Mouse (Mus musculus) midbrain, embryonic 11.5 days (tissue): ENCODE measurements around the gene Gon4l. TPM values are rescaled to one million over a fixed set of nuclear protein-coding genes. Genes with fewer than 3 reads are reported as not detected.

Experiments used
- ATAC-seq: fragments of 200-750 bp; cut with Nextera tagmentation; 2 replicates; pipeline ENCODE4 v1.8.0; 2017; ENCODE audit warnings: moderate TSS enrichment, moderate library complexity; ENCODE audit not compliant: low FRiP score
- DNase-seq: peaks from one replicate; pipeline ENCODE4 v3.0.0; 2015; ENCODE audit warnings: low spot score; ENCODE audit errors: missing footprints
- H3K27ac ChIP-seq: fragments of 300-500 bp; sonication (generic); 2 replicates; pipeline ENCODE4 v1.5.1; 2014; ENCODE audit warnings: low read depth, low read length
- H3K27me3 ChIP-seq: fragments of 300-500 bp; sonication (generic); 2 replicates; pipeline ENCODE4 v1.6.1; 2014; ENCODE audit warnings: mild to moderate bottlenecking, low read length, moderate library complexity, mixed read lengths; ENCODE audit not compliant: control insufficient read depth, insufficient read depth
- H3K36me3 ChIP-seq: fragments of 300-500 bp; sonication (generic); 2 replicates; pipeline ENCODE4 v1.6.1; 2014; ENCODE audit warnings: mild to moderate bottlenecking, low read length, moderate library complexity, mixed read lengths; ENCODE audit not compliant: control insufficient read depth, insufficient read depth
- H3K4me1 ChIP-seq: fragments of 300-500 bp; sonication (generic); 2 replicates; pipeline ENCODE4 v1.6.1; 2014; ENCODE audit warnings: low read length; ENCODE audit not compliant: control insufficient read depth, insufficient read depth
- H3K4me2 ChIP-seq: fragments of 300-500 bp; sonication (generic); 2 replicates; pipeline ENCODE4 v1.6.1; 2014; ENCODE audit warnings: mild to moderate bottlenecking, moderate library complexity
- H3K4me3 ChIP-seq: fragments of 300-500 bp; sonication (generic); 2 replicates; pipeline ENCODE4 v1.5.1; 2014; ENCODE audit warnings: low read depth, low read length
- H3K9ac ChIP-seq: fragments of 300-500 bp; sonication (generic); 2 replicates; pipeline ENCODE4 v1.6.1; 2014; ENCODE audit warnings: low read length
- H3K9me3 ChIP-seq: fragments of 300-500 bp; sonication (generic); 2 replicates; pipeline ENCODE4 v1.6.1; 2016; ENCODE audit warnings: low read length; ENCODE audit not compliant: control insufficient read depth
- WGBS: fragments of 180-500 bp; shearing (Covaris S2); extraction: QIAGEN DNeasy Blood & Tissue Kit; methylation state at CpG from one replicate; pipeline ENCODE4 v1.1.7; 2014; 5-methylcytosine and 5-hydroxymethylcytosine counted together
- polyA plus RNA-seq: library from polyadenylated mRNA; unstranded; fragments of >200 nt; fragmentation: Nextera tagmentation; extraction: Ambion mirVana; gene quantifications from 2 replicates; pipeline ENCODE4 v1.2.1, GENCODE M21; 2014

The Gon4l gene
- polyA plus RNA-seq, 1 experiment from 2014 or later: 15.3 TPM

DNA sequence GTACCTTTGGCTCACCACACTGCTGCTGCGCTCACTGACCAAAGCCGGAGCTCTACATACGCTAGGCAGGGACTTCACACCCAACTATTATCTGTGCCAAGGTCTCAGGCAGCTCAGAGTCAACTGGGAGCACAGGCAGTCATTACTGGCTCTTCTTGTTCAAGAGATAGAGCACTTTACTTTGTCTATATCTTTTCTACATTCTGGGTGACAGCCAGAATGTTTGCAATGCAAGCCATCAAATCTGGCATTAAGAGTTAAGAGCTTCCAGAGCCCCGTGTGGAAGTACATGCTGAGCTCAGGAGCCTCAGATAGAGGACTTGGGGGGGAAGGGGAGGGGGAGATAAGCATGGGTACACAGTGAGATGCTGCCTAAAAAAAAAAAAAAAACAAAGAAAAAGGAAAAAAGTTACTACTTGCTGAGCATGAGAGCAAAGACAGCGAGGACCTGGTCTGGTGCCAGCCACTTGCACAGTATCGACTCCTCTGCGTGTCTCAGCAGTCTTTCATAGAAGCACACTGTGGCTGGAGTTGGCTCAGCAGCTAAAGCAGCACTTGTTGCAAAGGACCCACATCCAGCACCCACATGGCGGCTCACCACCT lies 89.1 kb downstream of the Gon4l start:
- no peaks in the 10 kb centered on the region for H3K27me3 ChIP-seq
- H3K4me3 ChIP-seq: no peak overlapping the region
- 93% methylated on average over 8 of the region's 8 CpGs for WGBS
- no peak overlapping the region for H3K9ac ChIP-seq
- no peak overlapping the region for H3K27ac ChIP-seq
- no peak overlapping the region for H3K4me2 ChIP-seq
- no peaks in the 10 kb centered on the region for H3K9me3 ChIP-seq
- H3K4me1 ChIP-seq: no peaks in the 10 kb centered on the region
- ATAC-seq (no peak), DNase-seq (peak; percentile 49)
- peaks cover 39% of the 10 kb centered on the region for H3K36me3 ChIP-seq

DNA sequence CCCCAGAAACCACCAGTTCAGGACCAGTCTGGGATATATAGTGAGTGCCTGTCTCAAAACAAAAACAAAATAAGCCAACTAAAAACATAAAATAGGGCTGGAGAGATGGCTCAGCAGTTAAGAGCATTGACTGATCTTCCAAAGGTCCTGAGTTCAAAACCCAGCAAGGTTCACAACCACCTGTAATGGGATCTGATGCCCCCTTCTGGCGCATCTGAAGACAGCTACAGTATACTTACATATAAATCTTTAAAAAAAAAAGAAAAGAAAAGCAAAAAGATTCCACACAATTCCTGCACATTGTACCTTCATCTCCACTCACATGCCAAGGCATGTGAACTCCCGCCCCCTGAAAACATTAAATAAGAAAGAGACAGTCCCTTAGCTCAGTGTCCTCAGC lies 90.6 kb downstream of the Gon4l start:
- Histone ChIP-seq H3K36me3 (peaks cover 39% of the 10 kb centered on the region), H3K9me3 (no peaks in the 10 kb centered on the region), H3K4me2 (no peak overlapping the region), H3K27ac (no peak overlapping the region), H3K9ac (no peak overlapping the region), H3K4me1 (no peaks in the 10 kb centered on the region), H3K4me3 (no peak overlapping the region), H3K27me3 (no peaks in the 10 kb centered on the region)
- ATAC-seq: no peak
- WGBS: 93% methylated on average over 2 of the region's 2 CpGs
- no peak for DNase-seq

DNA sequence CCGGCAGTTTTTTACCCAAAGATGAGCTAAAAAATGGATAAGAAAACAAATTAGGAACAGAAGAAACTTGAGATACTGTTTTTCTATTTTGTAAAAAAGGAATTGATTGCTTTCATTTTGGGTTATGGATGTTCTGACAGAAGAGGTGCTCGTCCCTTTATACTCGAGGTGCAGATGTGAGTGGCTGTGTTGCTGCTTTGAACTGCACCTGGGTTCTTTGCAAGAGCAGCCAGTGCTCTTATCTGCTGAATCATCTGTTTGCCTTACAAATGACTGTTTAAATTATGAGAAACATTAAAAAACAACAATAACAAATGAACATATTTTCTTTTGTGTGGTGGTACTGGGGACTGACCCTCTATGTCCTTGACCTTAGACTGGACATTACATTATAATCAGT lies 94.5 kb downstream of the Gon4l start:
- no peaks in the 10 kb centered on the region for H3K27me3 ChIP-seq
- 95% methylated on average over 3 of the region's 3 CpGs for WGBS
- H3K36me3 ChIP-seq: peaks cover 26% of the 10 kb centered on the region
- no peaks in the 10 kb centered on the region for H3K9me3 ChIP-seq
- DNase-seq: no peak
- H3K27ac ChIP-seq: no peak overlapping the region
- H3K4me3 ChIP-seq: no peak overlapping the region
- ATAC-seq: no peak
- H3K4me2 ChIP-seq: no peak overlapping the region
- no peaks in the 10 kb centered on the region for H3K4me1 ChIP-seq
- no peak overlapping the region for H3K9ac ChIP-seq

DNA sequence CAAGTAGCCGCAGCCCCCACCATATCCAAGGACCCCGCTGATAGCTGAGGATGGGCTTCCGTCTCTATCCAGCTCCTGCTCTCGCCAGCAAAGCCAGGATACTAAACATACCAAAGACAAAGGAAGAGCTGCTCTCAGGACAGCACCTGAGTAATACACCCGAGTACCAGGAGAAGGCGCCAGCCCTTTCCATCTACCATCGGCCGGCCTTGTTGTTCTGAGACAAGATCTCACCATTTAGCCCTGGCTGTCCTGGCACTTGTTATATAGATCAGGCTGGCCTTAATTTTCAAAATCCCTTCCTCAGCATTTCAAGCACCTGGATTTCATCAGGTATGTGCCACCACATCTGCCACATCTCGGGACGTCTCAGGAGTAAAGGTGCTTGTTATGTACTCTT lies 104.0 kb downstream of the Gon4l start:
- Histone ChIP-seq H3K4me3 (no peak overlapping the region), H3K27me3 (no peaks in the 10 kb centered on the region), H3K9ac (no peak overlapping the region), H3K4me2 (no peak overlapping the region), H3K27ac (no peak overlapping the region), H3K36me3 (0 out of 2 replicates have a peak, but pooled peaks cover 2% of the 10 kb centered on the region), H3K9me3 (no peaks in the 10 kb centered on the region), H3K4me1 (no peaks in the 10 kb centered on the region)
- 91% methylated on average over 10 of the region's 10 CpGs for WGBS
- DNase-seq (no peak), ATAC-seq (no peak)

DNA sequence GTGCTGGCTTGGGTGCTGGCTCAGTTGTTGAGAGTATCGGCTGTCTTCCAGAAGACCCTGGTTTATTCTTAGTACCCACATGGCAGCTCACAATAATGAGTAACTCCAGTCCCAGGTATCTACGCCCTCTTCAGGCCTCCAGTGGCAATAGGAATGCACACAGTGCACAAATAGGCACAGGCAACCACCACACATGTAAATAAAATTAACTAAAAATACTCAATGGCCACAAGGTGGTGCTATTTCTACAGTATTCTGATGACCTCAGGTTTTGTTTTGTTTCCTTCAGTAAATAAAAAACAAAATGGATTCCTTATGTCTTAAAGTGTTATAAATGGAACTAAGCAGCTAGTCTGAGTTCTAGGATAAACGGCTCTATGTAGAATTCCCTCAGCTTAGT lies 104.7 kb downstream of the Gon4l start:
- Histone ChIP-seq H3K9ac (no peak overlapping the region), H3K36me3 (0 out of 2 replicates have a peak, but pooled peaks cover 2% of the 10 kb centered on the region), H3K4me3 (no peak overlapping the region), H3K4me2 (no peak overlapping the region), H3K27me3 (no peaks in the 10 kb centered on the region), H3K9me3 (no peaks in the 10 kb centered on the region), H3K27ac (no peak overlapping the region), H3K4me1 (no peaks in the 10 kb centered on the region)
- DNase-seq (peak; percentile 93), ATAC-seq (no peak)
- WGBS: 81% methylated on average over 3 of the region's 3 CpGs

DNA sequence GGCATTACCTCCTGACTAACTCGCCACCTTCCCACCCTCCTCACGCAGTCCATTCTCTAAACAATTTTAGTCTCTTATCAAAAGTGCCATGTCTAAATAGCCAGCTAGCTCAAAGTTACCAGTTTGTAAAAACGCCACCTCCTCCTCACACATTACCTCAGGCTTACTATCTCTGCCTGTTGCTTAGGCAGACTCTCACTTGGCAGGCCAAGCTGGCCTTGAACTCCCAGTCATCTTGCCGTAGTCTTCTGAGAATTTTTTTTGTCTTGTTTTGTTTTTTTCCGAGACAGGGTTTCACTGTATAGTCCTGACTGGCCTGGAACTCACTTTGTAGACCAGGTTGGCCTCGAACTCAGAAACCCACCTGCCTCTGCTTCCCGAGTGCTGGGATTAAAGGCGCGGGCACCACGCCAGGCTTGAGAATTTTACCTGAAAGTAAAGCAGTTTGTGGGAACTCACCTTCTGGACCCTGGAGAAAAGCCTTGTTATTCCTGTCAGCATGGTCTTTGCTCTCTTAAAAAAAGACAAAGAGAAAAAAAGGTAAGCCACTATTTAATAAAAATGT lies 107.4 kb downstream of the Gon4l start:
- no peaks in the 10 kb centered on the region for H3K4me1 ChIP-seq
- H3K4me3 ChIP-seq: no peak overlapping the region
- H3K27ac ChIP-seq: no peak overlapping the region
- 93% methylated on average over 10 of the region's 10 CpGs for WGBS
- H3K9me3 ChIP-seq: no peaks in the 10 kb centered on the region
- 0 out of 2 replicates have a peak, but pooled peaks cover 2% of the 10 kb centered on the region for H3K36me3 ChIP-seq
- H3K9ac ChIP-seq: no peak overlapping the region
- ATAC-seq (no peak), DNase-seq (no peak)
- H3K4me2 ChIP-seq: no peak overlapping the region
- no peaks in the 10 kb centered on the region for H3K27me3 ChIP-seq

DNA sequence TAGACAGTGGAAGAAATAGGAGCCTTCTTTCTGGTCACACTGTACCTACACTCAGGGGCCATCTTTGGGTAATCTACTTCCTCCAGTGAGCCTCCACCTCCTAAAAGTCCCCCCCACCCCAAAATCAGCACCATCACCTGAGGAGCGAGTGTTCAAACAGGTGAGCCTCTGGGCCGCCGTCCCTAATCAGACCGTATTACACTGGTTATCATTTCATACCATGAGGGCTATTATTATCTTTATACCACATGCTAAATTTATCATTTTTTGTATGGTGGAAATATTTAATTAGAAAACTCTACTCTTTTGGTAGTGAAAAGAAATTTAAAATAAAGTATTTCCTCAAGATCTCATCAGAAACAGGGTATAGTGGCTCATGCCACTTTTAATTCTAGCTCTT lies 109.1 kb downstream of the Gon4l start:
- H3K9ac ChIP-seq: no peak overlapping the region

DNA sequence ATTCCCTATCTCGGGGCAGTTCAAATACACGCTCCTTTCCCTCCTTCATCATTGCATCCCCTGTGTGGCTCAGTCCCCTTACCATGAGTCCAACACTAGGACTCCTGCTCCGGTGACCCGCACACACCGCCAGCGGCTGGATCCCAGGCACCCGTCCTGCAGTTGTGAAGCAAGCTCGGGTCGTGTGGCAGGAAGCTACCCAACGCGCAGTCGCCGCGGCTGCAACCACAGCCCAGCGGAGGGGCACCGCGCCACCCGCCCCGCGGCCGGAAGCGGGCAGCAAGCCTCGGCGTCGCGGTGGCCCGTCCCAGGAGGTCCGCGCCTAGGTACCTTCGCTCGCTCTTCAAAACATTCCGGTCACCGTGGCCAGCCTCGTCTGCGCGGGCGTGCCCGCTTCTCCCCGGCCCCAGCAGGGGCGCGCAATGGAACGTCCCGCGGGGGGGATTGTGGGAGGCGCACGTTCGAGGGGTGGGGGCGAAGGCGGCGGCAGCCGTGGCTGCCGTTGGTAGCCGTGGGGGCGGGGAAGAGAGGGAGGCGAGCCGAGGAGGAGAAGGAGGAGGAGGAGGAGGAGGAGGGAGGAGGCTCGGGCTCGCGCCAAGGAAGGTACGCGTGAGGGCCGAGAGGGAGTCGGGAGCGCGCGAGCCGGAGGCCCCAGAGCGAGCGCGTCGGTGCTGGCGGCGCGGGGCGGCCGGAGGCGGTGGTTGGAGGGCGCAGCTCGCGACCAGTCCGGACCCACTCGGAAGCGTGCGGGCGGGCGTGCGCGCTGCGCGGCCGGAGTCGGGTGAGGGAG lies 115.0 kb downstream of the Gon4l start:
- peak overlapping the region; percentile 96 for H3K9ac ChIP-seq
- peak overlapping the region; percentile 77 for H3K4me3 ChIP-seq
- peak; percentile 98 for DNase-seq
- under 1% methylated on average over 77 of the region's 92 CpGs for WGBS
- H3K9me3 ChIP-seq: no peaks in the 10 kb centered on the region
- H3K27ac ChIP-seq: peak overlapping the region; percentile 100
- H3K4me1 ChIP-seq: peaks cover 22% of the 10 kb centered on the region
- peak; percentile 93 for ATAC-seq
- H3K27me3 ChIP-seq: no peaks in the 10 kb centered on the region
- H3K4me2 ChIP-seq: peak overlapping the region; percentile 51
- no peaks in the 10 kb centered on the region for H3K36me3 ChIP-seq

More for the DNA sequence above, 109.1 kb downstream of the Gon4l start:
- peaks cover 11% of the 10 kb centered on the region for H3K4me1 ChIP-seq
- H3K4me3 ChIP-seq: no peak overlapping the region
- 95% methylated on average over 4 of the region's 4 CpGs for WGBS
- DNase-seq: no peak
- no peak for ATAC-seq
- H3K9me3 ChIP-seq: no peaks in the 10 kb centered on the region
- H3K4me2 ChIP-seq: no peak overlapping the region
- H3K36me3 ChIP-seq: 0 out of 2 replicates have a peak, but pooled peaks cover 2% of the 10 kb centered on the region
- no peaks in the 10 kb centered on the region for H3K27me3 ChIP-seq
- no peak overlapping the region for H3K27ac ChIP-seq
